Mouse (Mus musculus) hindbrain, embryonic 15.5 days (tissue): ENCODE results near the gene H2al1g. TPM values are rescaled to one million over a fixed set of nuclear protein-coding genes. Genes with fewer than 3 reads are reported as not detected.
"Not testable (repeated sequence)": the region's sequence is repeated elsewhere in the genome, so short reads cannot be mapped to it uniquely, and the experiment has no call there.

Source experiments
- ATAC-seq: fragments of 200-750 bp; cut with Nextera tagmentation; 2 replicates; pipeline ENCODE4 v1.8.0; 2017; ENCODE audit warnings: low read depth, moderate number of reproducible peaks, moderate TSS enrichment; ENCODE audit not compliant: low FRiP score
- H3K27ac ChIP-seq: fragments of 300-500 bp; sonication (generic); replicated peaks from 2 replicates; pipeline ENCODE4 v1.5.1; 2015; ENCODE audit warnings: mild to moderate bottlenecking, inconsistent platforms
- H3K27me3 ChIP-seq: fragments of 300-500 bp; sonication (generic); 2 replicates; pipeline ENCODE4 v1.6.1; 2015; ENCODE audit warnings: control low read depth, inconsistent platforms
- H3K36me3 ChIP-seq: fragments of 300-500 bp; sonication (generic); 2 replicates; pipeline ENCODE4 v1.6.1; 2015; ENCODE audit warnings: control low read depth, inconsistent platforms
- H3K4me1 ChIP-seq: fragments of 300-500 bp; sonication (generic); replicated peaks from 2 replicates; pipeline ENCODE4 v1.6.1; 2015; ENCODE audit warnings: control low read depth, inconsistent platforms
- H3K4me2 ChIP-seq: fragments of 300-500 bp; sonication (generic); 2 replicates; pipeline ENCODE4 v1.6.1; 2015; ENCODE audit warnings: moderate library complexity, mild to moderate bottlenecking, inconsistent platforms
- H3K4me3 ChIP-seq: fragments of 300-500 bp; sonication (generic); 2 replicates; pipeline ENCODE4 v1.5.1; 2015; ENCODE audit warnings: mild to moderate bottlenecking, inconsistent platforms
- H3K9ac ChIP-seq: fragments of 300-500 bp; sonication (generic); 2 replicates; pipeline ENCODE4 v1.6.1; 2015; ENCODE audit warnings: inconsistent platforms
- H3K9me3 ChIP-seq: fragments of 300-500 bp; sonication (generic); 2 replicates; pipeline ENCODE4 v1.6.1; 2016; ENCODE audit warnings: control low read depth, inconsistent platforms
- WGBS: fragments of 180-500 bp; shearing (Covaris S2); methylation state at CpG from one replicate; pipeline ENCODE4 v1.1.7; 2015; 5-methylcytosine and 5-hydroxymethylcytosine counted together
- polyA plus RNA-seq: library from polyadenylated mRNA; unstranded; fragments of >200 nt; fragmentation: Nextera tagmentation; extraction: Ambion mirVana; gene quantifications from 2 replicates; pipeline ENCODE4 v1.2.1, GENCODE M21; 2015

Gene H2al1g
- polyA plus RNA-seq, 1 experiment from 2014 or later = not detected

DNA sequence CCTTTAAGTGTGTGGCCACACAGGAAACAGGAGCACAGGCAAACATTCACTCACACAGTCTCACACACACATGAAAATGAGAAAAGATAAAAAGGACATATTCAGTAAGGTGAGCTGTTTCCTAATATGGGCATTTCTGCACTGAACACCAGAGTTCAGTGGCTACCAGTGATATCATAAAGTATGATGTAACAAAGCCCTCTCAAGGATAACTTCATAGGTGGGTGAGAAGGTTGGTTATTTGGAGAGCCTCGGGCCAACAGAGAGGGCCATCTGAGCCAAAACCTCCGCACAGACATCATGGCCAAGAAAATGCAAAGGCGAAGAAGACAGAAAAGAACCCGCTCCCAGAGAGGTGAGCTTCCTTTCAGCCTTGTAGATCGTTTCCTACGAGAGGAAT is 3.1 kb downstream of the H2al1g start, which contains the start of gene H2al1h:
Gene H2al1h, plus strand, starts transcription at position 301 of the 400 bp plus-strand sequence.
- no CpG with 5 or more reads among the region's 6 CpGs for WGBS
- not testable (repeated sequence) for H3K36me3 ChIP-seq, H3K4me1 ChIP-seq, H3K27me3 ChIP-seq, H3K4me2 ChIP-seq, ATAC-seq, H3K27ac ChIP-seq, H3K9ac ChIP-seq, H3K4me3 ChIP-seq, H3K9me3 ChIP-seq

DNA sequence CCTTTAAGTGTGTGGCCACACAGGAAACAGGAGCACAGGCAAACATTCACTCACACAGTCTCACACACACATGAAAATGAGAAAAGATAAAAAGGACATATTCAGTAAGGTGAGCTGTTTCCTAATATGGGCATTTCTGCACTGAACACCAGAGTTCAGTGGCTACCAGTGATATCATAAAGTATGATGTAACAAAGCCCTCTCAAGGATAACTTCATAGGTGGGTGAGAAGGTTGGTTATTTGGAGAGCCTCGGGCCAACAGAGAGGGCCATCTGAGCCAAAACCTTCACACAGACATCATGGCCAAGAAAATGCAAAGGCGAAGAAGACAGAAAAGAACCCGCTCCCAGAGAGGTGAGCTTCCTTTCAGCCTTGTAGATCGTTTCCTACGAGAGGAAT is 6.3 kb downstream of the H2al1g start, which contains the start of gene H2al1i:
Gene H2al1i, plus strand, starts transcription at position 301 of the 400 bp plus-strand sequence.
- not testable (repeated sequence) for H3K4me2 ChIP-seq, H3K27ac ChIP-seq, H3K36me3 ChIP-seq, ATAC-seq, H3K4me1 ChIP-seq, H3K9ac ChIP-seq, H3K4me3 ChIP-seq, H3K27me3 ChIP-seq, H3K9me3 ChIP-seq
- 100% methylated on average over 1 of the region's 5 CpGs for WGBS

DNA sequence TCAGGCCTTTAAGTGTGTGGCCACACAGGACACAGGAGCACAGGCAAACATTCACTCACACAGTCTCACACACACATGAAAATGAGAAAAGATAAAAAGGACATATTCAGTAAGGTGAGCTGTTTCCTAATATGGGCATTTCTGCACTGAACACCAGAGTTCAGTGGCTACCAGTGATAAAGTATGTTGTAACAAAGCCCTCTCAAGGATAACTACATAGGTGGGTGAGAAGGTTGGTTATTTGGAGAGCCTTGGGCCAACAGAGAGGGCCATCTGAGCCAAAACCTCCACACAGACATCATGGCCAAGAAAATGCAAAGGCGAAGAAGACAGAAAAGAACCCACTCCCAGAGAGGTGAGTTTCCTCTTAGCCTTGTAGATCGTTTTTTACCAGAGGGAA is 9.5 kb downstream of the H2al1g start, which contains the start of gene H2al1j:
Gene H2al1j, plus strand, starts transcription at position 301 of the 400 bp plus-strand sequence.
- not testable (repeated sequence) for H3K9me3 ChIP-seq, H3K9ac ChIP-seq, H3K27ac ChIP-seq, H3K4me2 ChIP-seq, H3K4me1 ChIP-seq, ATAC-seq, H3K27me3 ChIP-seq, H3K4me3 ChIP-seq, H3K36me3 ChIP-seq
- 95% methylated on average over 2 of the region's 2 CpGs for WGBS

DNA sequence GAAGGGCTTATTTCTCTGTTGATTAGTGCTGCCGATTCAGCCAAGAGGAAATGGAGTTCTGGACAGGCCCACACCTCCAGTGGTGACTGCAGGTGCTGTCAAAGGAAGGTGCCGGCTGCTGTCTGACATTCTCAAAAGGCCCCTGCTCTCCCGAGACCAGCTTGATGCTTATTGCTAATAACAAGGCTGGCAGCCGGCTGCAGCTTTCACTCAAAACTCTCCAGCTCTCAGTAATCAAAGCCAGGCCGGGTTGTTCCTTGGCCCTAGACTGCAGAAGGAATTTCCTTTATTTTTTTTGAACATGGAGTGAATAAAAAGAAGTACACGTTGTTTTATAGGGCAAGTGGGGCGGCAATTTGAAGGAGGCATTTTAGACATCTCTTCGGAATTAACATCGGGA is 27.7 kb downstream of the H2al1g start:
- Histone ChIP-seq H3K4me1 (no peaks in the 10 kb centered on the region), H3K36me3 (no peaks in the 10 kb centered on the region), H3K9me3 (no peaks in the 10 kb centered on the region), H3K9ac (no peak overlapping the region), H3K4me3 (no peak overlapping the region), H3K27ac (no peak overlapping the region), H3K4me2 (no peak overlapping the region), H3K27me3 (no peaks in the 10 kb centered on the region)
- no peak for ATAC-seq
- WGBS = 64% methylated on average over 9 of the region's 9 CpGs

DNA sequence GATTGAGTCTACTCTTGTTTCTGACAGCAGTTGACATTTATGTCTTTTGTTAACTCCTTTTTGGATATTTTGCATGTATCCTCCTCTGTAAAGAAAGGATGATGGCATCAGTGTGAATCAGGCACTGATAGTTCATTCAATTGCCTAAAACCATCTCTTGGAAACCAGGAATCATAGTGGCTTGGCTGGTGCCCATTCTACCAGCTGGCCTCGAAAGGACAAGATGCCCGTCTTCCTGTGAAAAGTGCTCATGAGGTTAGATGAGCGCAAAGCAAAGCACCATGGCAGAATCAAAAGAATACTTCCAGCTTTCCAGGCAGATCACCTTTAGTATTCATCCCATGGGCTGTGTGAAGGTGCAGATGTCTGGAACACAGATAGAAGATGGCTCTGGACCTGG is 28.7 kb downstream of the H2al1g start:
- Histone ChIP-seq H3K27me3 (no peaks in the 10 kb centered on the region), H3K9me3 (no peaks in the 10 kb centered on the region), H3K9ac (no peak overlapping the region), H3K4me3 (no peak overlapping the region), H3K27ac (no peak overlapping the region), H3K4me2 (no peak overlapping the region), H3K36me3 (no peaks in the 10 kb centered on the region), H3K4me1 (no peaks in the 10 kb centered on the region)
- 80% methylated on average over 3 of the region's 3 CpGs for WGBS
- no peak for ATAC-seq

DNA sequence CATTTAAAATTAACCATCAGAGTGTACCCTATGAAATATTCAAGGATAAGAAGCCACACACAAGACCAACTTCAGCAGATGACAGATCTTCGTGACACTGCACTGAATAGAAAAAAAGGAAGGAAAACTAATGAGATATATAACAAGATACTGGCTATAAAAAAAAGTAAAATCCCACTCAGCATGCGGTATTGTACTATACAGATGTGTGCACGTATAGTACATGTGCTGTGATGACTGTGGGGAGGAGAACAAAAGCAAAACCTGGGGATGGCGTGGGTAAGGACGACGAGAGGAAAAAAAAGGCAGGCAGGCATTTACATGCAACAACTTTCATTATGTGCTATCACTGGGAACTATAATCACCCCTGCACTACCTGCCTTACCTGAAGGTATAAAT is 42.8 kb downstream of the H2al1g start:
- Histone ChIP-seq H3K9ac (no peak overlapping the region), H3K4me2 (no peak overlapping the region), H3K27me3 (no peaks in the 10 kb centered on the region), H3K9me3 (no peaks in the 10 kb centered on the region), H3K4me1 (peaks cover 9% of the 10 kb centered on the region), H3K4me3 (no peak overlapping the region), H3K27ac (no peak overlapping the region), H3K36me3 (no peaks in the 10 kb centered on the region)
- WGBS = 90% methylated on average over 6 of the region's 6 CpGs
- no peak for ATAC-seq

DNA sequence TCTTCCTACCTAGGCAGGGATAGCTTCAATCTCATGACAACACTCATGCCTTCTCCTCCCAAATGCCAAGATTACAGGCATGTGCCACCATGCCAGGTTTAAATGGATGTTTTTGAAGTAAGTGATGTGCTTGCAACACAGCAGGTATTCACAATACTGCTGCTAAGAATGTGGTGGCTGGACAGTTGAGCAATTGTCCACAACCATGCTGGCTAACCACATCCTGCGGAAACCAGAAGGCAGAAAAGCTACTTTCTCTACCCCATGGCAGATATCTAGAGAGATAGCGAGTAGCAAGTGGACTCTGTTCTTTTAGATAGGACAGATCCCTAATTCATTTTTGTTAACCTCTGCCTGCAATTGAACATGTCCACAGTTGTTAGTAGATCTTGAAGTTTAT is 43.2 kb downstream of the H2al1g start:
- H3K4me1 ChIP-seq = peaks cover 9% of the 10 kb centered on the region
- H3K4me3 ChIP-seq = no peak overlapping the region
- no peak for ATAC-seq
- H3K27ac ChIP-seq = no peak overlapping the region
- no peaks in the 10 kb centered on the region for H3K9me3 ChIP-seq
- 89% methylated on average over 2 of the region's 2 CpGs for WGBS
- H3K27me3 ChIP-seq = no peaks in the 10 kb centered on the region
- H3K36me3 ChIP-seq = no peaks in the 10 kb centered on the region
- H3K4me2 ChIP-seq = no peak overlapping the region
- H3K9ac ChIP-seq = no peak overlapping the region

DNA sequence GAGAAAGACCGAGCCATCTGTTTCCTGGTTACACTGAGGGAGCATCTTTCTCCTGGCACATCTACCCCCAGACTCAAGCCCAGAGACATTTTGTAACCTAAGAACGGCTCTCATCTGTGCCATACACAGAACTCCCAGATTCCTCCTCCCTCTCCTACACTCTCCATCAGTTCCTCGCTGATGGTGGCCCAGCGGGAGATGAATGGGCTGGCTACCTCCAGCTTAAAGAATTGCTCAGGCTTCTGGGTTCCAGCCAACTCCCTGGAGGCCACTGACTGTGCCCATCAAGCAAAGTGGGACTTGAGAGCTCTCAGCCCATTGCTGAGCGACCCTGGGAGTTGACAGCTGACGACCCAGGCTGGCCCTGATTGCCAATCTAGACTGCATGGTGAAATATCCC is 45.8 kb downstream of the H2al1g start:
- 43% methylated on average over 6 of the region's 6 CpGs for WGBS
- no peak overlapping the region for H3K4me3 ChIP-seq
- H3K36me3 ChIP-seq = no peaks in the 10 kb centered on the region
- no peak overlapping the region for H3K4me2 ChIP-seq
- H3K9me3 ChIP-seq = no peaks in the 10 kb centered on the region
- peaks cover 9% of the 10 kb centered on the region for H3K4me1 ChIP-seq
- no peak overlapping the region for H3K27ac ChIP-seq
- peak; percentile 69 for ATAC-seq
- H3K9ac ChIP-seq = no peak overlapping the region
- no peaks in the 10 kb centered on the region for H3K27me3 ChIP-seq

DNA sequence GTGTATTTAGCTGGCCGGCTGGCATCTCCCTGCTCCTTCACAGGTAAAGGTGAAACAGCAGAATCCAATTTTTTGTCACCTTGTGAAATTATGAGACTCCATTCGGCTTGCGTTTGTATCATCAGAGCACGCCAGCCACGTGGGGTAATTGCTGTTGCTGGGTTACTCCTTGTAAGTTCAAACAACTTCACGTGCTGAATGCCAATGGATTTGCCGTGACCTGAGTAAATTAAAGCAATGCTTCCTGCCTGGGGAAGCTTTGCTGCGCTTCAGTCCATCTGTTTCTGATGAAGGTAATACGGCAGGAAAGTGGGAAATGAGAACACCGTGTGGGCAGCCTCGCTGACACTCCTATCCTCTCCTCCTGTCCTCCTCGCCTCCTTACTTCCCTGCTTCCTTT is 47.1 kb downstream of the H2al1g start:
- Histone ChIP-seq H3K4me2 (no peak overlapping the region), H3K9ac (no peak overlapping the region), H3K4me3 (no peak overlapping the region), H3K4me1 (peaks cover 9% of the 10 kb centered on the region), H3K27me3 (no peaks in the 10 kb centered on the region), H3K36me3 (no peaks in the 10 kb centered on the region), H3K27ac (no peak overlapping the region), H3K9me3 (no peaks in the 10 kb centered on the region)
- WGBS = 30% methylated on average over 12 of the region's 12 CpGs
- ATAC-seq = no peak

Other genes with a start within 250 kb of the H2al1g start
- gene H2al1a, start 19.0 kb upstream of the H2al1g start, polyA plus RNA-seq = not detected in 2 replicates
- gene H2al1b, start 15.8 kb upstream of the H2al1g start, polyA plus RNA-seq = not detected in 2 replicates
- gene H2al1c, start 12.6 kb upstream of the H2al1g start, polyA plus RNA-seq = not detected in 2 replicates
- not detected in 2 replicates for gene H2al1d, start 9.4 kb upstream of the H2al1g start, polyA plus RNA-seq
- gene H2al1e, start 6.3 kb upstream of the H2al1g start, polyA plus RNA-seq = not detected in 2 replicates
- not detected in 2 replicates for gene H2al1f, start 3.1 kb upstream of the H2al1g start, polyA plus RNA-seq
- gene H2al1h, start 3.2 kb downstream of the H2al1g start, polyA plus RNA-seq = not detected in 2 replicates
- gene H2al1i, start 6.4 kb downstream of the H2al1g start, polyA plus RNA-seq = not detected in 2 replicates
- not detected in 2 replicates for gene H2al1j, start 9.6 kb downstream of the H2al1g start, polyA plus RNA-seq